Mouse (Mus musculus): ENCODE data around the gene Slc6a21.
"Not testable (repeated sequence)": the region's sequence is repeated elsewhere in the genome, so short reads cannot be mapped to it uniquely, and the experiment has no call there.

Gene Slc6a21

DNA sequence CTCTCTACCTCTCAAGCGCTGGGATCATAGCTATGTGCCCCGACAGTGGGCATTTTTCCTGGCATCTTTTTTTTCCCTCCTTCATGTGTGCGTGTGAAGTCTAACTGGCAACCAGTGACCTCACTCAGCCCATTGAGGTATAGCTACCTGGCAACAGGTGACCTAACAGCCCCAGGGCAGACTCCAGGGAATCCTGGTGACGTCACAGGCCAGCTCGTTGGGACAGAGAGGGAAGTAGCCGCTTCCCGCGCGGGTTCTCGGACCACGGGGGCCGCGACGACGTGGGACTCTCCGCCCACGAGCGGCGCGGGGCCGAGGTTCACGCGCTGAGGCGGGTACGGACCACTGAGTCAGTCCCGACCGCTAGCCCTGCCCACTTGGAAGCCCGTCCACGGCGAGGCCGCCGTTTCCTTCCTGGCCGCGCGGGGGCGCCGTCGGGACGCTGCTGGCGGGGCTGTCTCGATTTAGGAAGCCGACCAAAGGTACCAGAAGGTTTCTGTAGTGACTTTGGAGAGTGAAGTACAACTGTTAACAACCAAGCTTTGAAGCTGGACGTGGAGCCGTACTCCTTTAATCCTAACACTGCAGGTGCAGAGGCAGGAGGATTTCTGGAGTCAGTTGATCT, at the start of gene Slc6a21:
TSS of gene Slc6a21 (plus strand) at position 378 of the 625 bp plus-strand sequence.
- peak; percentile 74 to 79 for DNase-seq

- no peak for DNase-seq
Observed at GRCm38 (mm10) chr7:45228548-45228947, 48.8 kb upstream of the Slc6a21 start.

- no peak for DNase-seq
Observed at GRCm38 (mm10) chr7:45229046-45229445, 48.3 kb upstream of the Slc6a21 start.

GRCm38 (mm10) chr7:45229459-45230203, 47.7 kb upstream of the Slc6a21 start:
- no peak for DNase-seq

GRCm38 (mm10) chr7:45231192-45231591, 46.1 kb upstream of the Slc6a21 start:
- DNase-seq: no peak

GRCm38 (mm10) chr7:45231941-45232340, 45.4 kb upstream of the Slc6a21 start:
- no peak for DNase-seq

DNA sequence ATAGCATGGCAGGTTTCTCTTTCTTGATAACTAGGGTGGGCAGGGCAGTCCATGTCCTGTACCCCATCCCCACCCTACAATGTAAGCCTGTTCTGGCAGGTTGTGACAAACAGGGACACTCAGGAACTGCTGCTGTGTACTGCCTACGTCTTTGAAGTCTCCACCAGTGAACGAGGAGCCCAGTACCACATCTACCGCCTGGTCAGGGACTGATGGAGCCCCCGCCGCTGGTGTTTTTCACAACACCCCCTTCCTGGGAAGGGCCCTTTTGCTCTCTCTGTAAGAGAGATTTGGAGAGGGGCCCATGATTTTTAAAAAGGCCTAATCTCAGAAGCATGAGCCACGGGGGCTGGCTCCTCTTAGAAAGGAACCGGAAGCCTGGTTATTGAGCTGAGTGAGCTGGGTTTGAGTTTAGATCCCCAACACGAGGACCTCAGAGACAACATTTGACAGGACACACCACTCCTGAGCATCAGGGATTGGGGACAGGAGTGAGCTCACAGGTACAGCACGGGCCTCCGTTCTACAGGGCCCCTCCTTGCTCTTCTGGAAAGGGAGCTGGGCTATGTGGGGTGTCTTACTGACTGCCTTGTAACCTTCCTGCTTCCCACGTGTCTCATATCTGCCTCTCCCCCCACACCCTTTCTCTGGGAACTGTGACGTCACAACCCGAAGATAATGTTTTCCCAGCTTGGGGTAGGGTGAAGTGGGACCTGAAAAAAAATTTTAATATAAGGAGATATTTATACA, 44.4 kb upstream of the Slc6a21 start:
- no peak for DNase-seq

GRCm38 (mm10) chr7:45233580-45234332, 43.6 kb upstream of the Slc6a21 start:
- DNase-seq: peak in 1 of 2 experiments; percentile 14

DNA sequence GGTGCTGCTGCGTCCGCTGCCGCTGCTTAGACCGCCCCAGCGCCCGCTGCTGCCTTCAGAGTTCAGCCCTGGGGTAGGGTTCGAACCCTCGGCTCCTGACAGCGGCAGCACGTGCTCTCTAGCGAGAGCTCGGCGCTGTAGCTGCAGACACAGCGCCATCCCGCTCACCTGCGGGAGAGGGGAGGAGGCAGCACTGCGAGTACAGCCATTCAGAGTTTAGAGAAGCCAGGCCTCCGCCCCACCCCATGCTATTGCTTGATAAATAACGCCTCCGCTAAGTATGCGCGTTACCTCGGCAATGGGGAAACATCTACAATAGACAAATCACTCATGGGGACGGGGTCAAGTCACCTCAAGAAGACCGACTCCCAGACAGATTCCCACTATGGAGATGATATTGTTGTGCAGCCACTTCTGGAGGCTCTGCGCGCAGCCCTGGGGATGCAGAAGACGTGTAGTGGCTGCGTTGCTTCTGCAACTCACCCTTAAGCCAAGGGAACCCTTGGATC, 42.9 kb upstream of the Slc6a21 start:
- no peak for DNase-seq

GRCm38 (mm10) chr7:45234922-45235571, 42.3 kb upstream of the Slc6a21 start:
- peak; percentile 35 to 52 for DNase-seq

- DNase-seq: no peak
Observed at GRCm38 (mm10) chr7:45235656-45236180, 41.6 kb upstream of the Slc6a21 start.

- no peak for DNase-seq
Observed at GRCm38 (mm10) chr7:45237747-45238699, 39.3 kb upstream of the Slc6a21 start.

DNA sequence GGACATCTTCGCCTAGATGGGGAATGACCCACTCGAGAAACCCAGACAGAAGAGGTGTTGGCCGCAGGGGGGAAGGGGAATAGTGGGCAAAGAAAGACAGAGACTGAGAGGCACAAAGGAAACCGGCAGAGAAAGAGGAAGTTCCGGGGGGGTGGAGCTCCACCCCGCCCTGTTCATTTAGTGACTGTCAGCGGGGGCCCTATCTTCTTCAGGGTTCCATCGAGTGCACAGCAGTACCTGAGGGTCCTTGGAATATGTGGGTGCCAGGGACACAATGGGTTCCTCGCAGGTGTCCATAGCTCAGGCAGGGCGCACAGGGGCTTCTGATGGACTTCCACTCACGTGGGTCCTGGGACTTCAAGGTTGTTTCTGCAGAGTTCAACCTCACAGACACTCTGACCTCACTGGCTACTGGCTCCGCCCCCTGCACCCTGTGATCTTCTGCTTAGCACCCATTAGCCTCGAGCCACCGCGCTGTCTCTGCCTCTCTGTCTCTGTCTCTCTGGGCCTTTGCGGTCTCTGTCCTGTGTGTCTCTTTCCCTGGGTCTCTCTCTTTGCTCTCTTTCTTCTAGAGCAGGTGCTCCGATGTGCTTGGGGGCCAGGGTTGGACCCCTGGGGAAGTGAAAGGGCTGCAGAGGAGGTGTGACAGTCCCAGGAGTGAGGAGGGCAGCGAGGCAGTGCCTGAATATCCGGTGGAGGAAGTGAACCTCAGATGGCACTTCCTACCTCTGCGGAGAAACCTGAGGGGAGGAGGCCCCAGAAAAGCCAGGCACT, 38.4 kb upstream of the Slc6a21 start, which contains the start of gene Cd37:
TSS of gene Cd37 (minus strand) at position 393 of the 774 bp plus-strand sequence.
- DNase-seq: no peak

DNA sequence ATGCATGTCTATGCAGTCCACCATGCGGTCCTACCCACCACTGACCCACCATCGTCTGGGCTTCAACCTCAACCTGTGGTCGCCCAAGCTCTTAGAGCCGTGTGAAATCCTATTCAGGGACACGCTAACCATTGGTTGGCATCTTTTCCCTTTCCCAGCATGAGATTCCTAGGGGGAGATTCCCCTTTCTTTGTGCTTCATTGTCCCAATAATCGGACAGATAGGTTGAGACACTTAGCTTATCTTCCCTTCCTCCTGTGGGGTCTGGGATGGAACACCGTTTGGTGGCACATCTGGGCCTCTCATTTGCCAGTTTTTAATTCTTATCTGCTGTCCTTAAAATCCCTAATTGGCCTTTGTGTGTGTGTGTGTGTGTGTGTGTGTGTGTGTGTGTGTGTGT, 37.2 kb upstream of the Slc6a21 start:
- no peak for DNase-seq

- peak; percentile 37 to 79 for DNase-seq
Observed at GRCm38 (mm10) chr7:45240633-45241388, 36.5 kb upstream of the Slc6a21 start, which contains the start of gene Slc6a16. Gene Slc6a16, plus strand, starts transcription at chr7:45241085.

DNA sequence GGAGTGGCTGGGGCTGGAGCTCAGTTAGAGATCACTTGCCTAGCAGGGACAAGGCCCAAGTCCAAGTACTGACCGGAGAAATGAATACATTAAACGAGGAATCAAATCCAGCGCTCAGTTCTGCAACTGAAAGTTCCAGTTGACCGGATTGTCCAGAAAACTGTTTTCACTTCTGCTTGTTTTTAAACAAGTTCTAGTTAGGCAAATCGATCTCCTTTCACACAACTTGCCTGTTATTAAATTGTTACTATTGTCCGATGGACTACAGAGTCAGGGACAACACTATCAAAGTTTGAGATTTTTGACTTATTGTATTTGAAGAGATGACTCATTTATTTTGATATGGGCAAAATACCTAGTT, 35.9 kb upstream of the Slc6a21 start:
- DNase-seq: no peak

DNA sequence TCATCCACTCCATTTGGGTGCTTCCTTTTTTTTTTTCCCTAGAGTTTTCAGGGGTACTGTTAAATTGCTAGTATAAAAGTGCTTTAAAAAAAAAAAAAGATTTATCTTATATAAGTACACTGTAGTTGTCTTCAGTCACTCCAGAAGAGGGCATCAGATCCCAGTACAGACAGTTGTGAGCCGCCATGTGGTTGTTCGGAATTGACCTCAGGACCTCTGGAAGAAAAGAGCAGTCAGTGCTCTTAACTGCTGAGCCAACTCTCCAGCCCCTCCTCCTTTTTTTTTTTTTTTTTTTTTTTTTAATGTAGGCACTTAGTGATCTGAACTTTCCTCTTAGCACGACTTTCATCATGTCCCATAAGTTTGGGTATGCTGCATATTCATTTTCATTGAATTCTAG, 29.6 kb upstream of the Slc6a21 start:
- no peak for DNase-seq

DNA sequence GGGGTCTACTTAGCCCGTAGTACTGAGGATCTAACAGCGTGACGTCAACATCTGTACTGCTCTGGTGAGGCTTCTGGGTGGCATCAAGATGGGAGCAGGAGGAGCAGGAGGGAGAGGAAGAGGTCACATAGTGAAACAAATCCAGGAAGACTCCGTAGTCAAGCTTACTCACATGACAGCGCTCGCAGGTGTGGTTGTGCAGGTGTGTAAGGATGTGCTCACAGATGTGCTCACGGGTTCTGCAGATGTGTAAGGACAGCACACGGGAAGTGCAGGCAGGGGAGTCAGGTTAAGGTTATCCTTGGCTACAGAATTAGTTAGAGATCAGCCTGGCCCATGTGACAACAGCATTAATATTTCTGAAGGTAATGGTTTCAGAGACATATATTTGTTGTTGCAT, 23.5 kb upstream of the Slc6a21 start:
- no peak for DNase-seq

DNA sequence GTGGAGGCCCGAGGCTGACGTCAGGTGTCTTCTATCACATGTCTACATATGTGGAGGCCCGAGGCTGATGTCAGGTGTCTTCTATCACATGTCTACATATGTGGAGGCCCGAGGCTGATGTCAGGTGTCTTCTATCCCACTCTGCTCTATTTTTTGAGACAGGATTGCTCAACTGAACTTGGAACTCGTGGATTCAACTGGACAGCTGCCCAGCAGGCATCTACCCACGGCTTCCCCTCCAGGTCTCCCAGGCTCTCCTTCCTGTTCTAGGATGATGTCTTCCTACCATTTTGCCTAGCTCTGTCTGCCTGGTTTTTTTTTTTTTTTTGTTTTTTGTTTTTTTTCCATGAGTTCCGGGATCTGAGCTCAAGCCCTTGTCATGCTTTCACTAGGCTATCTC, 21.5 kb upstream of the Slc6a21 start:
- DNase-seq: not testable (repeated sequence)
